Mouse (Mus musculus): Measurements from ENCODE around the gene Stip1.

GRCm38 (mm10) chr19:7069781-7070763 lies 30.3 kb upstream of the Stip1 start:
- no peak for TF ChIP-seq CTCF (IDR thresholded peaks at IDR 0.05; ENCODE audit: low read depth)
- no peak for TF ChIP-seq EP300 (IDR thresholded peaks at IDR 0.05; ENCODE audit: low read depth)
